Mouse (Mus musculus): ENCODE measurements around the gene Exoc3l.

GRCm38 (mm10) chr8:105282239-105282638, 13.7 kb downstream of the Exoc3l start:
- TF ChIP-seq CTCF (IDR thresholded peaks at IDR 0.05; ENCODE audit: low read depth, low read length) (no peak), POLR2AphosphoS5 (IDR thresholded peaks at IDR 0.05; ENCODE audit: insufficient replicate concordance, low read depth, low read length) (no peak), GATA1 (IDR thresholded peaks at IDR 0.05; ENCODE audit: borderline replicate concordance, low read length) (no peak), TAL1 (conservative IDR thresholded peaks at IDR 0.05; ENCODE audit: low read depth, low read length) (no peak), GATA2 (IDR thresholded peaks at IDR 0.05; ENCODE audit: borderline replicate concordance, low read depth, low read length) (no peak)
